Mouse (Mus musculus) right cerebral cortex, postnatal 14 days (tissue): ENCODE data around the gene Rps19bp1.
A peak's percentile ranks its signal among the peaks of the same experiment; 100 is the strongest.

Source experiments
- DNase-seq: peaks from one replicate; pipeline ENCODE4 v3.0.0; 2022

The Rps19bp1 gene

GRCm38 (mm10) chr15:80217476-80217875, 46.6 kb downstream of the Rps19bp1 start:
- DNase-seq, result no peak

DNA sequence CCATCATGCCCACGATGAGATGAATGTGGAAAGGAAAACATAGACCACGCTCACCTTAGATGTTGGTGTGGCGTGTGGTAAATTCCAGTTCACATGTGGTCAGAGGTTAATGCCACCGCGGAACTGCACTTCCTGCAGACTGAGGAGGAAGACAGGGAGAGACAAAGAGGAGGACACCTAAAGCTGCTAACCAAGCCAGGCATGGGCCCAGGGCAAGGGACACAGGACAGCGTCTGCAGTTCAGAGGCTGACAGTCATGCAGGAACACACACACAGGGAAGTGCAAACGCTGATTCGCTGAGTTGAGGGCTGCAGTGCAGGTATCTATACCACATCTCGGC, 47.7 kb downstream of the Rps19bp1 start:
- no peak for DNase-seq

DNA sequence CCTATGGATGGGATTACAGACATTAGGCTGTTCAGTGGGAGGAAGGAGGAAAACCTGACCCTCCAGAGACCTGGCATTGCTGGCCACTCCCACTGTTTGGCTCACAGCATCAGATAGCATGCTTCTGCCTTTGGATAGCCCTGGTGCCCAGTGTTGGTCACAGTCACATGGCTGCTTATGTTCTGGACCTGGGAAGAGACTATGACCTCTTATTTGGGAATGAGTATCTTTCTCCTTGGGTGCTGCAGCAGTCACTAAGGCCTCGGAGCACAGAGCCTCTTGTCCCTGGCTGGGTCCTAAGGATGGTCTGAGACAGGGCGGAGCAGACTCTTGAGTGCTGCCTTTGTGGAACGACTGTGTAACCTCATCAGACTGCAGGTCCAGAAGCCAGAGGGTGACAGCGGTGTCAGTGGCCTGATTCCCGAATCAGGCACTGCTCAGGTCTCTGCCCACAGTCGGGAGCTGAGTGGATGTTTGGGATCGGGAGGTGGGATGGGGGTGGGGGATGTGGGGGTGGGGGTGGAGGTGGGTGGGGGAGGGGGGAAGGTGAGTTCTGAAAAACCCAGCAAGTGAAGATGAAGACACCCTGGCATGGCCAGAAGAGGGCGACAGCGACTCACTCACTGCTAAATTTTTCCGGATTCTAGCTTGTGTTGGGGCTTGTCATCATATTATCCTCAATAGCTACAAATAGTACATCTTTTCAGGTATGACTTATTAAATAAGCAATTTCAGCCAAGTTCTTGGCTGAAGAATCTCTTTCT, 48.2 kb downstream of the Rps19bp1 start:
- DNase-seq, result peak; percentile 48

- no peak for DNase-seq
Measured at GRCm38 (mm10) chr15:80213688-80214087, 50.4 kb downstream of the Rps19bp1 start.
